Mouse (Mus musculus) lung, postnatal 25 days (tissue): Measurements from ENCODE around the gene Foxn1.

Experiments
- DNase-seq: peaks from one replicate; pipeline ENCODE4 v3.0.0; 2022; ENCODE audit warnings: low spot score

Gene Foxn1

DNA sequence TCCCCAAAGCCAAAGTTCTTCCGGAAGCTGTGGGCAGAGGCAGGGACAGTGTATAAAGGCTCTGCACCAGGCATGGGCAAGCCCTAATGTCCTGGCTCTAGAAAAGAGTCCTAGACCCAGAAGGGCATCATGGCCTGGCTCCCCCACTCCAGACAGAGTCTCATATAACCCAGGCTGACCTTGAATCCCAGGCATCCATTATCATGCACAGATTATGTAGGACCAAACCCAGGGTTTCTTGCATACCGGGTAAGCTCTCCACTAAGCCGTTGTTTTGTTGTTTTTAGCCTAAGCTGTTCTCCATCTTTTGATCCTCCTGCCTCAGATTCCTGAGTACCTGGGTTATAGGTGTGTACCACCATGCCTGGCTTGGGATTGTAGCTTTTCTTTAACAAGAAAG, 14.6 kb upstream of the Foxn1 start:
- DNase-seq: no peak

GRCm38 (mm10) chr11:78399680-78400079, 13.3 kb upstream of the Foxn1 start:
- peak; percentile 76 for DNase-seq

- no peak for DNase-seq
These were observed 11.9 kb upstream of the Foxn1 start for GRCm38 (mm10) chr11:78398212-78398611.

GRCm38 (mm10) chr11:78397397-78397796, 11.0 kb upstream of the Foxn1 start:
- peak; percentile 74 for DNase-seq

DNA sequence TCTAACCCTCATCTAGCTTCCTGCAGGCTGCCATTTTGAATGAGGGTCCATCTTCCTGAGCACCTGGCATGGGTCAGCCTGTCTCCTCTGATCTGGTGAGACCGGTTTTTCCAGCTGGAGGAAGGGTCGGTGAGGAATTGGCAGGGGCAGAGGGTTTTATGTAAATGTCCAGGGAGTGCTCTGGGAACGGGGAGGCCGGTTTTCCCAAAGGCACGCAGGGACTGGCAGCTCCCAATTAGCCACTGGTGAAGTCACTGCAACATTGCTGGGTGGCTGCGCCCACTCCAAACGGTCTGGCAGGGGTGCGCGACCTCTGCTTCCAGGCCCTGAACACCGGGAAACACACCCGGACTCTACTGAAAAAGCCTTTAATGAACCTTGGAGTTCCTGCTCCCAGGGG, 10.6 kb upstream of the Foxn1 start:
- peak; percentile 41 for DNase-seq

DNA sequence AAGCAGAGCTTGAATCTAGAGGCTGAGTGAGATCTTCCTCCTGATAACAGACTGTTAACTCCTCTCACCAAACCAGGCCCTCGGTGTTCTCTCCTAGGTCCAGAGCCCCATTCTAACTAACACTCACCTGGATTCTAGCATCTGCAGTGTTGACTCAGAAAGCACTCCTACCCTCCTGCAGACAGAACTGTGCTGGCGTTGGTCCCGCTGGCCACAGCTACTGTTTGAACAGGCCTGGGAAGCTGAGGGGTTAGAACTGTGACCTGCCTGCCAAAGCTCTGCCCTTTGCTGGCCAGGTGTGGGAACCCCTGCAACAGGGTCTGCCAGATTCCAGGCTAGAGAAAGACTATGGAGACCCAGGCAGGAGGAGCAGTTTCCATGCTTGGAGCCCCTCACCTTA, 6.4 kb upstream of the Foxn1 start:
- peak; percentile 82 for DNase-seq

GRCm38 (mm10) chr11:78385776-78386175, 582 bp downstream of the Foxn1 start:
- DNase-seq: no peak

- DNase-seq: no peak
These were observed 3.7 kb downstream of the Foxn1 start for GRCm38 (mm10) chr11:78382701-78383100.

DNA sequence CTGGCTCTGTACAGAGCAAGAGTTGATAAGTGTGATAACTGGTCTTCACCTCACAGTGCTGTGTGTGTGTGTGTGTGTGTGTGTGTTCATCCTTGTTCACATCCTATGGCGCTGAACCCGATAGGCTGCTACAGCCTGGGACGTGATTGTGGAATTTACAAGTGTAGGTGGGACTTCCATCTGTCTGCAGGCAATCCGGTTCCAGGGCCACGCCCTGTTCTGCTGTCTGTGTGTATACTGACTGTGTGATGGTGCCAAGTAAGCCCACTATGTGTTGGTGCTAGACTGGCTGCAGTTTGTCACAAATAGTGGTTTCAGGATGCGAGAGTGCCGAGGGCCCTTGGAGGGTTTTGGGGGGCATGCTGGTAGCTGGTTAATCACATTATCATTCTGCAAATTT, 4.1 kb downstream of the Foxn1 start:
- DNase-seq: no peak

DNA sequence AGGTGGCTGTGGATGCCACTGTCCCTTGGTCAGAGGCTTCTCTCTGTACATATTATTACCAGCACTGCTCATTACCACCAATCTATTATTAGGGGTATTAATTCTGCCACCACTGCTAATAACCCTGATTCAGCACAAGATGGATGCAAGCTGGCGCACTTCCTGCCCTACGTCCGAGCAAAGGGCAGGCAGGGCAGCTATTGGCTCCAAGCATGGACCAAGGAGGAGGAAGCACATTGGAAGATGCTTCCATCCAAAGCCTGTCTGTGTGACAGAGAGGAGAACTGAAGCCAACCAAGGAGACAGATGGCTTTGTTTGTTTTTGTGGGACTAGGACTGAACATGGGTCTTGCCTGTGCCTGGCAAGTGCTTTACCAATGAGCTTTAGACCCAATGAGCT, 5.4 kb downstream of the Foxn1 start:
- no peak for DNase-seq

DNA sequence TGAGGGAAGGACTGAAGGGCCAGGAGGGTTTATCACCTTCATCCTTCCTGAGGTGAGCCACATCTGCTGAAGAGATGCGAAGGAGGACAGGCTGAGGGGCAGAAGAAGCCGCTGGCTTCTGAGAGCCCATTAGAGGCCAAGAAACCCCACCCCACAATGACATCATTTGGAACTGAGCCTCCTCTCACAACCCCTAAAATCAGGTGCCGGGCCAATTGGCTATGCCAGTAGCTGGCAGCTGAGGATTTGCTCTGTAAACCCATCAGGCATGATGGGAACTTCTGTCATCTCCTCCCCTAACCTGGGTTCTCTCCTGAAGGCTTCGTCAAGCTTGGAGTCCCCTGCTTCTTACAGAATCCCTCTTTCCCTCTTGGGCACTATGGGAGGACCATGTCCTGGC, 6.0 kb downstream of the Foxn1 start:
- DNase-seq: no peak

DNA sequence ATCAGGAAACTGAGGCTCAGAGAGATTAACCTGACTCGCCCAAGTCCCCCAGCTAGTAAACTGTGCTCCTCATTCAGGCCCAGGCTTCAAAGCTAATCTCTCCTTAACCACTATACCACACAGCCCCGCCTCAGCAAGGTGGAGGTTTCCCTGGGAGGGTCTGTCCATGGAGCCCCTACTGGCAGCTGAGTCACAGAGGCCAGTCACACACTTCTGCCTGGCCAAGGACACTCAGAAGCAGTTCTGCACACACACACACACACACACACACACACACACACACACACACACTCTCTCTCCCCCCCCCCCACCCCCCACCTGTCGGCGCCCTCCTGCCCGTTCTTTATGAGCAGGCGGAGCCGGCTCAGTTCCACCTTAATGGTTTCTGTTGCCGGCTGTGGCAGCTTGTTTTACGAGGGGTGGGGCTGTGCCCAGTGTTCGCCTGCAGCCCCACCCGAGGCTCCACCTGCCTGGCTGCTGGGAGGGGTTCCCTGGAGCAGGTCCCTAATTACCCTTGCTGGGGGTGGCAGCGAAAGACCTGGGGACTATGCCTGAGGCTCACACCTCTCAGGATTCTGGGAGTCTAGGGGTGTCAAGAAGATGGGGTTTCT, 8.7 kb downstream of the Foxn1 start:
- DNase-seq: no peak

DNA sequence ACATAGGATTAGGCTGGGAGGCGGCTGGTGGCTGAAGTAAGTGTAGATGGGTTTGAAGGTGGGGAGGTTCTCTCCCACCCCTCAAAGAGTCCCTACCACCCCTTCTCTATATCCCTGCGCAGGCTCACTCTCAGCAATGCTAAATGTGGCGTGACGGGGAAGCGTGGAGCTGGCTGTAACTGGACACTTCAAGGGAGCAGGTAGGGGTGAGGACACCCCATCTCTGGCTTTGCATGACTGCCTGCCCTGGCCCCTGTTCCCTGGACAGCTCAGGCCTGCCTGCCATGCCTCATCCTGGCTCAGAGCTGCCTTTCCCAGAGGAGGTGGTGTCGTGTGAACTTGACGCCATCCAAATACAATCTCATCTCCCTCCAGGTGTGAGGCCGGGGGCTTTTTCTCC, 12.2 kb downstream of the Foxn1 start:
- DNase-seq: no peak

DNA sequence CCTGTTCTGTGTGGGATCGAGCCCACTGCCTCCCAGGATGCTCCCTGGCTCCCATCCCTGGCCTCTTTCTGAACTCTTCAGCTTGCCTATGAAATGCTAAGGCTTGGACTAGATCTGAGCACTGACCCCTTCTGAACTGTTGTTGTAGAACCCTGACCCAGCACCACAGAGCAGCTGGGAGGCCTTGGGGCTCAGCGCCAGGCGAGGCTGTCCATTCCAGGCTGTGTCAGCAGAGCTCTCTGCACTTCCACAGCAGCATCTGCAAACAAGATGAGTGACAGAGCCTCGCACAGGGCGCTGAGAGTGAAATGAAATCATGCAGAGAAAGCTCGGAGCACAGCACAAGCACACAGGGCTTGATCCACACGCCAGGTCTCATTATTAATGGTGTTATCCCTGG, 13.7 kb downstream of the Foxn1 start:
- no peak for DNase-seq

DNA sequence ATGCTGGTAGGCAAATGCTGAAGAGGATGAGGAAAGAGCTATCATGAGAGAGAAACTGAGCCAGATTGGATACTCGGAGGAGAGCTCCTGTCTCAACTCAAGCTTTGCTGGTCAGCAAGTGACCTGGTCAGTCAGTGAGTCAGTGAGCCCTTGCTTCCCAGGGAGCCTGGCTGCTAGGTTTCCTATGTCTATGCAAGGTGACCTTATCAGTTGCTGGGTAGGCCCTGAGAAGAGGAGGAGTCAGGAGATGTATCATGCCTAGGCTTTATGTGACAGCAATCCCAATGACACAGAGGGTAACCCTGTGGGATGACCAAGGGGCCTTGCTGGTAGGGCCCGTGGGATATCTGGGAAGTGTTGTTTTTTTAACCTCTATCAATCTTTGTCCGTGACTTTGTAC, 14.2 kb downstream of the Foxn1 start:
- DNase-seq: no peak

DNA sequence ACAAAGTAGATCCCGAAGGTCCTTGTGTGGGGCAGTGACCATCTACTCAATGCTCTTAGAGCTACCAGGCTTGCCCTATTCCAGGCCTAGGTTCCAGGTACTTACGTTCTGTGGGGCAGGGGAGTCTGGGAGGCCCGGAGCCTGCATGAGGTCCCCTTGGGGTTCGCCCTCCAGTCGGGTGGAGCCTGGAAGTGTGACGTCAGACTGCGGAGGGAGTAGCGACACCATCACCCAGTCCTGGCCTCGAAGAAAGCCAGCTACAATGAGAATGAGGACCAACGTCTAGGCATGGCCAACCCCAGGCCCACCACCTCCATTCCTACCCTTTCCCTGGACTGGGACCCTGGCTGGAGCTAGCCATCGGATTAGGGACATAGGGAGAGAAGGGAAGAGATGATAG, 14.6 kb downstream of the Foxn1 start:
- no peak for DNase-seq

DNA sequence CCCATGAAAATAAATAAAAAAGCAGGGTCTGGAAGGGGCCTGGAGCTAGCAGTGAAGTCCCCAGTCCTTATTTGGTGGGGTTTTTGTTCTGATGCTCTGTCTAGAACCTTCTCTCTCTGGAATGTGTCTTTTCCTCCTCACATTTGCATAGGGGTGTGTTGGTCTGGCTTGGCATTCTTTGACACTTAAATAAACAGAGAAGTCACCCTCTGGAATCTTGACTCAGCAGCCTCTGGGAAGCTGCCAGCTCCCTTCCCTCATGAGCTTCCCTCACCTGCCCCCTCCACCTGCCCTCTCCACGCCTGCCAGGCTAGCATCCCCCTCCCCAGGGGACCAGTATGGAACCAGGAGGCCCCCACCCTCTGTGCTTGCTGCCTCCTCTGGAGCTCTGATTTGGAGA, 16.0 kb downstream of the Foxn1 start:
- peak; percentile 44 for DNase-seq

GRCm38 (mm10) chr11:78367456-78368225, 18.7 kb downstream of the Foxn1 start:
- DNase-seq: no peak

- no peak for DNase-seq
These were observed 22.3 kb downstream of the Foxn1 start for GRCm38 (mm10) chr11:78364103-78364502.

DNA sequence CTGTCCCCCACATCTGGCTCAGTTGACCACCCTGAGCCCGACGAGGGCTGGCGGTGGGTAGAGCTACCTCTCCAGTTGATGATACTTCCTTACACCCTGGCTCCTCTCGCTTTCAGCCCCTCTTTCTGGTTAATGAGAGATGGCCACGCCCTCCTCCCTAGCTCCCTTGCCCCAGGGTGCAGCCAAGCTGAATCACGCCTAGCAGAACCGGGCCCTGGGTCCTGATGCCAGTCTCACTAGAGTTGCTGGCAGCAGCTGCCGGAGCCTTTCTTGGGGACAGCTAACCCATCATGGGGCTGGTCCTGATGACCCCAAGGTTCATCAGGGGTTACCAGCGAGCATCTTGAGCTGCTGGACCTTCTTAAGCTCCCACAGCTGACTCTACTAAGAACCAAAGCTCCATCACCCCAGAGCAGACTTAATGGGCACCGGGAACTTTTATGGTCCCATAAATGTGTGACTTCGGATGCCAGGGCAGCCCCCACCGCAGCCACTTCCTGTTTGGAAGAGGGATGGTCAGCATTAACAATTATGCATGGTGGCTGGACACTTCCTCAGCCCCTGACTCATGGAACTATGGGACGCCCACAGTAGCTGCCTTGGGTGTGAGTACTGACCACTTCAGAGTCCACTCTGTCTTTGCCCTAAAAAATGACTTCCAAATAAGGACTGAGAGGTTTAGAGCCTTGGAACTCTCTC, 22.9 kb downstream of the Foxn1 start:
- DNase-seq: no peak

- no peak for DNase-seq
These were observed 25.6 kb downstream of the Foxn1 start for GRCm38 (mm10) chr11:78360789-78361131.

- peak; percentile 81 for DNase-seq
These were observed 26.1 kb downstream of the Foxn1 start for GRCm38 (mm10) chr11:78360125-78360788.
